Mouse (Mus musculus) MEL (cell line): ENCODE measurements around the gene Olfr689. TPM values are rescaled to one million over a fixed set of nuclear protein-coding genes. Genes with fewer than 3 reads are reported as not detected.

Experiments used
- polyA plus RNA-seq, 2 experiments: library from polyadenylated mRNA; stranded (reverse) in 1 of 2; unstranded in 1 of 2; fragments of >175 nt in 1 of 2; fragments of >200 nt in 1 of 2; gene quantifications; 2 replicates each; pipeline versions ENCODE4 v1.2.1 to v1.2.4; 2012; ENCODE audit warnings: low replicate concordance in 2 of 2, low read depth in 1 of 2; ENCODE audit not compliant: insufficient read length in 2 of 2, insufficient read depth in 1 of 2, missing spikeins in 1 of 2
- total RNA-seq: library from RNA; depleted of rRNA; stranded (reverse); fragments of 300-350 nt; gene quantifications from 2 replicates; pipeline ENCODE4 v1.2.3, GENCODE M21; 2012; rRNA removed

Olfr689 gene
- total and polyA plus RNA-seq, 3 experiments = not detected

Other genes starting within 250 kb of the Olfr689 start
- not detected in 2 replicates for gene Olfr678, start 246.7 kb upstream of the Olfr689 start, total RNA-seq
- gene Olfr678, start 246.7 kb upstream of the Olfr689 start, polyA plus RNA-seq = not detected
- not detected in 2 replicates for gene Olfr679, start 230.0 kb upstream of the Olfr689 start, total RNA-seq
- not detected for gene Olfr679, start 230.0 kb upstream of the Olfr689 start, polyA plus RNA-seq
- not detected in 2 replicates for gene Olfr680-ps1, start 218.3 kb upstream of the Olfr689 start, total RNA-seq
- gene Olfr680-ps1, start 218.3 kb upstream of the Olfr689 start, polyA plus RNA-seq = not detected
- gene Olfr681, start 194.3 kb upstream of the Olfr689 start, total RNA-seq = not detected in 2 replicates
- gene Olfr681, start 194.3 kb upstream of the Olfr689 start, polyA plus RNA-seq = not detected
- not detected in 2 replicates for gene Olfr683, start 164.2 kb upstream of the Olfr689 start, total RNA-seq
- gene Olfr683, start 164.2 kb upstream of the Olfr689 start, polyA plus RNA-seq = not detected
- gene Olfr684, start 147.5 kb upstream of the Olfr689 start, total RNA-seq = not detected in 2 replicates
- not detected for gene Olfr684, start 147.5 kb upstream of the Olfr689 start, polyA plus RNA-seq
- gene Olfr685, start 125.2 kb upstream of the Olfr689 start, total RNA-seq = not detected in 2 replicates
- gene Olfr685, start 125.2 kb upstream of the Olfr689 start, polyA plus RNA-seq = not detected
- not detected in 2 replicates for gene Olfr686, start 103.7 kb upstream of the Olfr689 start, total RNA-seq
- not detected for gene Olfr686, start 103.7 kb upstream of the Olfr689 start, polyA plus RNA-seq
- not detected in 2 replicates for gene Olfr688, start 23.1 kb upstream of the Olfr689 start, total RNA-seq
- not detected for gene Olfr688, start 23.1 kb upstream of the Olfr689 start, polyA plus RNA-seq
- gene Olfr690, start 22.9 kb downstream of the Olfr689 start, total RNA-seq = not detected in 2 replicates
- gene Olfr690, start 22.9 kb downstream of the Olfr689 start, polyA plus RNA-seq = not detected
- not detected in 2 replicates for gene Olfr691, start 31.1 kb downstream of the Olfr689 start, total RNA-seq
- gene Olfr691, start 31.1 kb downstream of the Olfr689 start, polyA plus RNA-seq = not detected
- not detected in 2 replicates for gene Olfr692, start 57.1 kb downstream of the Olfr689 start, total RNA-seq
- gene Olfr692, start 57.1 kb downstream of the Olfr689 start, polyA plus RNA-seq = not detected
- gene Gm5901, start 63.9 kb downstream of the Olfr689 start, total RNA-seq = 0.31 TPM in 1 of 2 replicates, not detected in the other
- 1 to 10 TPM in 1 of 2 experiments, not detected in 1; 1.7 TPM for gene Gm5901, start 63.9 kb downstream of the Olfr689 start, polyA plus RNA-seq
- gene Fam160a2, start 88.9 kb downstream of the Olfr689 start, total RNA-seq = 6.2 and 7.8 TPM in 2 replicates
- gene Fam160a2, start 88.9 kb downstream of the Olfr689 start, polyA plus RNA-seq = 10 to 100 TPM in 1 of 2 experiments, not detected in 1; 17.7 TPM
- not detected in 2 replicates for gene Cnga4, start 93.4 kb downstream of the Olfr689 start, total RNA-seq
- not detected for gene Cnga4, start 93.4 kb downstream of the Olfr689 start, polyA plus RNA-seq
- not detected in 2 replicates for gene Cckbr, start 114.6 kb downstream of the Olfr689 start, total RNA-seq
- not detected for gene Cckbr, start 114.6 kb downstream of the Olfr689 start, polyA plus RNA-seq
- not detected in 2 replicates for gene Cavin3, start 171.1 kb downstream of the Olfr689 start, total RNA-seq
- gene Cavin3, start 171.1 kb downstream of the Olfr689 start, polyA plus RNA-seq = not detected
- 17.9 and 22.2 TPM in 2 replicates for gene Smpd1, start 243.2 kb downstream of the Olfr689 start, total RNA-seq
- gene Smpd1, start 243.2 kb downstream of the Olfr689 start, polyA plus RNA-seq = 10 to 100 TPM; 32.3 to 98.7 TPM